Mouse (Mus musculus): ENCODE measurements at regions not wholly inside any gene's neighbourhood (a gene's known extent, or its start where the extent isn't known, plus 50 kb on each side); places are given as distances from the start of the nearest gene placed in this dataset.
A peak's percentile ranks its signal among the peaks of the same experiment; 100 is the strongest.

GRCm38 (mm10) chr1:107897743-107898437 lies 308.1 kb downstream of the Serpinb8 start:
- 51% methylated on average over 3 of the region's 3 CpGs for WGBS
- no peaks in the 10 kb centered on the region for H3K9me3 ChIP-seq (ENCODE audit: control insufficient read depth, low read length)
- no peaks in the 10 kb centered on the region for H3K36me3 ChIP-seq (ENCODE audit: control insufficient read depth, insufficient read depth, low read length)
- H3K4me3 ChIP-seq (ENCODE audit: low read depth, low read length), result no peak overlapping the region
- ATAC-seq (ENCODE audit: low read depth), result no peak
- H3K4me2 ChIP-seq (ENCODE audit: low read depth, low read length), result no peak overlapping the region
- H3K9ac ChIP-seq (replicated peaks; ENCODE audit: low read depth, low read length), result no peak overlapping the region
- no peaks in the 10 kb centered on the region for H3K27me3 ChIP-seq (ENCODE audit: control insufficient read depth, insufficient read depth, low read length)
- H3K27ac ChIP-seq (ENCODE audit: low read depth, low read length), result no peak overlapping the region
- H3K4me1 ChIP-seq (ENCODE audit: control insufficient read depth, insufficient read depth, low read length), result no peaks in the 10 kb centered on the region

- 82% methylated on average over 4 of the region's 4 CpGs for WGBS
- no peak overlapping the region for H3K27ac ChIP-seq (ENCODE audit: low read depth, low read length)
- no peaks in the 10 kb centered on the region for H3K27me3 ChIP-seq (ENCODE audit: control insufficient read depth, insufficient read depth, low read length)
- H3K9ac ChIP-seq (replicated peaks; ENCODE audit: low read depth, low read length), result no peak overlapping the region
- no peak overlapping the region for H3K4me2 ChIP-seq (ENCODE audit: low read depth, low read length)
- no peak for ATAC-seq (ENCODE audit: low read depth)
- no peaks in the 10 kb centered on the region for H3K36me3 ChIP-seq (ENCODE audit: control insufficient read depth, insufficient read depth, low read length)
- H3K4me1 ChIP-seq (ENCODE audit: control insufficient read depth, insufficient read depth, low read length), result no peaks in the 10 kb centered on the region
- no peaks in the 10 kb centered on the region for H3K9me3 ChIP-seq (ENCODE audit: control insufficient read depth, low read length)
- no peak overlapping the region for H3K4me3 ChIP-seq (ENCODE audit: low read depth, low read length)
These were observed 309.5 kb downstream of the Serpinb8 start for GRCm38 (mm10) chr1:107899261-107899660.

- H3K36me3 ChIP-seq (ENCODE audit: control insufficient read depth, insufficient read depth, low read length), result no peaks in the 10 kb centered on the region
- H3K4me1 ChIP-seq (ENCODE audit: control insufficient read depth, insufficient read depth, low read length), result no peaks in the 10 kb centered on the region
- H3K4me2 ChIP-seq (ENCODE audit: low read depth, low read length), result no peak overlapping the region
- H3K27ac ChIP-seq (ENCODE audit: low read depth, low read length), result no peak overlapping the region
- no peak overlapping the region for H3K4me3 ChIP-seq (ENCODE audit: low read depth, low read length)
- H3K27me3 ChIP-seq (ENCODE audit: control insufficient read depth, insufficient read depth, low read length), result no peaks in the 10 kb centered on the region
- ATAC-seq (ENCODE audit: low read depth), result no peak
- H3K9me3 ChIP-seq (ENCODE audit: control insufficient read depth, low read length), result no peaks in the 10 kb centered on the region
- WGBS, result 34% methylated on average over 2 of the region's 2 CpGs
- no peak overlapping the region for H3K9ac ChIP-seq (replicated peaks; ENCODE audit: low read depth, low read length)
These were observed 310.6 kb downstream of the Serpinb8 start for GRCm38 (mm10) chr1:107900449-107900848.

GRCm38 (mm10) chr1:107900913-107901312 lies 311.1 kb downstream of the Serpinb8 start:
- H3K27me3 ChIP-seq (ENCODE audit: control insufficient read depth, insufficient read depth, low read length), result no peaks in the 10 kb centered on the region
- no peaks in the 10 kb centered on the region for H3K9me3 ChIP-seq (ENCODE audit: control insufficient read depth, low read length)
- H3K4me1 ChIP-seq (ENCODE audit: control insufficient read depth, insufficient read depth, low read length), result no peaks in the 10 kb centered on the region
- H3K36me3 ChIP-seq (ENCODE audit: control insufficient read depth, insufficient read depth, low read length), result no peaks in the 10 kb centered on the region
- no peak overlapping the region for H3K4me2 ChIP-seq (ENCODE audit: low read depth, low read length)
- no peak overlapping the region for H3K9ac ChIP-seq (replicated peaks; ENCODE audit: low read depth, low read length)
- no peak; the same call in 1 of the 2 replicates for ATAC-seq (ENCODE audit: low read depth)
- no peak overlapping the region for H3K27ac ChIP-seq (ENCODE audit: low read depth, low read length)
- no peak overlapping the region for H3K4me3 ChIP-seq (ENCODE audit: low read depth, low read length)
- 46% methylated on average over 1 of the region's 1 CpGs for WGBS

GRCm38 (mm10) chr1:107908236-107909063 lies 318.6 kb downstream of the Serpinb8 start:
- Histone ChIP-seq H3K4me3 (ENCODE audit: low read depth, low read length) (no peak overlapping the region), H3K4me1 (ENCODE audit: control insufficient read depth, insufficient read depth, low read length) (no peaks in the 10 kb centered on the region; the same call in 1 of the 2 replicates), H3K4me2 (ENCODE audit: low read depth, low read length) (no peak overlapping the region), H3K9me3 (ENCODE audit: control insufficient read depth, low read length) (no peaks in the 10 kb centered on the region), H3K27me3 (ENCODE audit: control insufficient read depth, insufficient read depth, low read length) (no peaks in the 10 kb centered on the region), H3K27ac (ENCODE audit: low read depth, low read length) (no peak overlapping the region), H3K9ac (replicated peaks; ENCODE audit: low read depth, low read length) (no peak overlapping the region), H3K36me3 (ENCODE audit: control insufficient read depth, insufficient read depth, low read length) (no peaks in the 10 kb centered on the region)
- ATAC-seq (ENCODE audit: low read depth), result peak; percentile 89
- 46% methylated on average over 4 of the region's 4 CpGs for WGBS

GRCm38 (mm10) chr1:107914671-107915590 lies 325.1 kb downstream of the Serpinb8 start:
- 40% methylated on average over 7 of the region's 7 CpGs for WGBS
- Histone ChIP-seq H3K9ac (replicated peaks; ENCODE audit: low read depth, low read length) (no peak overlapping the region), H3K27me3 (ENCODE audit: control insufficient read depth, insufficient read depth, low read length) (no peaks in the 10 kb centered on the region), H3K4me2 (ENCODE audit: low read depth, low read length) (no peak overlapping the region), H3K4me1 (ENCODE audit: control insufficient read depth, insufficient read depth, low read length) (0 out of 2 replicates have a peak, but pooled peaks cover 4% of the 10 kb centered on the region), H3K9me3 (ENCODE audit: control insufficient read depth, low read length) (no peaks in the 10 kb centered on the region), H3K36me3 (ENCODE audit: control insufficient read depth, insufficient read depth, low read length) (no peaks in the 10 kb centered on the region), H3K27ac (ENCODE audit: low read depth, low read length) (peak overlapping the region; percentile 45; the same call in 1 of the 2 replicates), H3K4me3 (ENCODE audit: low read depth, low read length) (no peak overlapping the region)
- ATAC-seq (ENCODE audit: low read depth), result peak; percentile 67

GRCm38 (mm10) chr1:107917037-107917436 lies 327.2 kb downstream of the Serpinb8 start:
- no peaks in the 10 kb centered on the region for H3K9me3 ChIP-seq (ENCODE audit: control insufficient read depth, low read length)
- no peaks in the 10 kb centered on the region for H3K36me3 ChIP-seq (ENCODE audit: control insufficient read depth, insufficient read depth, low read length)
- no peak overlapping the region for H3K4me3 ChIP-seq (ENCODE audit: low read depth, low read length)
- no peak overlapping the region for H3K27ac ChIP-seq (ENCODE audit: low read depth, low read length)
- 39% methylated on average over 5 of the region's 5 CpGs for WGBS
- ATAC-seq (ENCODE audit: low read depth), result no peak
- H3K4me2 ChIP-seq (ENCODE audit: low read depth, low read length), result no peak overlapping the region
- H3K27me3 ChIP-seq (ENCODE audit: control insufficient read depth, insufficient read depth, low read length), result no peaks in the 10 kb centered on the region
- H3K9ac ChIP-seq (replicated peaks; ENCODE audit: low read depth, low read length), result no peak overlapping the region
- H3K4me1 ChIP-seq (ENCODE audit: control insufficient read depth, insufficient read depth, low read length), result 0 out of 2 replicates have a peak, but pooled peaks cover 4% of the 10 kb centered on the region

GRCm38 (mm10) chr1:107941601-107942270 lies 351.9 kb downstream of the Serpinb8 start:
- no peak overlapping the region for H3K4me2 ChIP-seq (ENCODE audit: low read depth, low read length)
- no peak overlapping the region for H3K27ac ChIP-seq (ENCODE audit: low read depth, low read length)
- no peaks in the 10 kb centered on the region for H3K9me3 ChIP-seq (ENCODE audit: control insufficient read depth, low read length)
- no peaks in the 10 kb centered on the region for H3K4me1 ChIP-seq (ENCODE audit: control insufficient read depth, insufficient read depth, low read length)
- no peak overlapping the region for H3K4me3 ChIP-seq (ENCODE audit: low read depth, low read length)
- no peak for ATAC-seq (ENCODE audit: low read depth)
- 65% methylated on average over 5 of the region's 5 CpGs for WGBS
- no peak overlapping the region for H3K9ac ChIP-seq (replicated peaks; ENCODE audit: low read depth, low read length)
- H3K36me3 ChIP-seq (ENCODE audit: control insufficient read depth, insufficient read depth, low read length), result no peaks in the 10 kb centered on the region
- H3K27me3 ChIP-seq (ENCODE audit: control insufficient read depth, insufficient read depth, low read length), result no peaks in the 10 kb centered on the region

Measured in neural tube, embryonic 14.5 days (tissue).